Mouse (Mus musculus) frontal cortex, adult 2 months (tissue): Measurements from ENCODE around the gene Cdh13. TPM values are rescaled to one million over a fixed set of nuclear protein-coding genes. Genes with fewer than 3 reads are reported as not detected.

Source experiments
- DNase-seq, 2 experiments: peaks; one replicate each; pipeline ENCODE4 v3.0.0; 2022; ENCODE audit warnings: low spot score in 1 of 2; ENCODE audit errors: extremely low spot score in 1 of 2
- polyA plus RNA-seq: library from polyadenylated mRNA; depleted of rRNA; stranded (reverse); fragments of >200 nt; gene quantifications from 2 replicates; pipeline ENCODE4 v1.2.3, GENCODE M21; 2012

The Cdh13 gene
- polyA plus RNA-seq, 1 experiment = 44.9 TPM

- no peak for DNase-seq
Observed at GRCm38 (mm10) chr8:118852861-118853260, 569.3 kb downstream of the Cdh13 start.

GRCm38 (mm10) chr8:118854656-118855055, 571.1 kb downstream of the Cdh13 start:
- no peak for DNase-seq

GRCm38 (mm10) chr8:118866332-118866731, 582.8 kb downstream of the Cdh13 start:
- no peak for DNase-seq

GRCm38 (mm10) chr8:118870711-118871110, 587.2 kb downstream of the Cdh13 start:
- no peak for DNase-seq

GRCm38 (mm10) chr8:118879939-118880825, 596.6 kb downstream of the Cdh13 start:
- DNase-seq = peak; percentile 13 to 78

GRCm38 (mm10) chr8:118884296-118884695, 600.8 kb downstream of the Cdh13 start:
- DNase-seq = no peak

- no peak for DNase-seq
Observed at GRCm38 (mm10) chr8:118884988-118885387, 601.5 kb downstream of the Cdh13 start.

- DNase-seq = no peak
Observed at GRCm38 (mm10) chr8:118902402-118902801, 618.9 kb downstream of the Cdh13 start.

- DNase-seq = no peak
Observed at GRCm38 (mm10) chr8:118916513-118916912, 633.0 kb downstream of the Cdh13 start.

- no peak for DNase-seq
Observed at GRCm38 (mm10) chr8:118937412-118937811, 653.9 kb downstream of the Cdh13 start.

GRCm38 (mm10) chr8:118938025-118938424, 654.5 kb downstream of the Cdh13 start:
- DNase-seq = no peak

GRCm38 (mm10) chr8:118951766-118952741, 668.5 kb downstream of the Cdh13 start:
- no peak for DNase-seq

- DNase-seq = no peak
Observed at GRCm38 (mm10) chr8:118956109-118956508, 672.6 kb downstream of the Cdh13 start.

GRCm38 (mm10) chr8:118961877-118962545, 678.5 kb downstream of the Cdh13 start:
- no peak for DNase-seq

GRCm38 (mm10) chr8:118965101-118965840, 681.7 kb downstream of the Cdh13 start:
- no peak for DNase-seq

GRCm38 (mm10) chr8:118968896-118969295, 685.4 kb downstream of the Cdh13 start:
- no peak for DNase-seq

GRCm38 (mm10) chr8:118979800-118980199, 696.3 kb downstream of the Cdh13 start:
- DNase-seq = peak in 1 of 2 experiments; percentile 51

- DNase-seq = no peak
Observed at GRCm38 (mm10) chr8:118983724-118984123, 700.2 kb downstream of the Cdh13 start.

- DNase-seq = no peak
Observed at GRCm38 (mm10) chr8:118986796-118987195, 703.3 kb downstream of the Cdh13 start.

GRCm38 (mm10) chr8:118995641-118996188, 712.2 kb downstream of the Cdh13 start:
- DNase-seq = no peak
